Mouse (Mus musculus) left cerebral cortex, adult 18-20 months (tissue): Measurements from ENCODE around the gene Gm4763. TPM values are rescaled to one million over a fixed set of nuclear protein-coding genes. Genes with fewer than 3 reads are reported as not detected.
"Not testable (repeated sequence)": the region's sequence is repeated elsewhere in the genome, so short reads cannot be mapped to it uniquely, and the experiment has no call there.

Source experiments
- DNase-seq, 2 experiments: peaks; one replicate each; pipeline ENCODE4 v3.0.0; 2021 to 2022; ENCODE audit warnings: low spot score in 2 of 2, mixed read lengths in 1 of 2
- long read RNA-seq, 2 experiments: library from polyadenylated mRNA; stranded (forward); transcript quantifications; one replicate each; pipeline ENCODE4 v2.0.0; 2021
- total RNA-seq, 2 experiments: library from RNA; stranded (reverse); gene quantifications; 2 replicates each; pipeline ENCODE4 v1.2.3; 2021

Gm4763 gene
- not detected for total RNA-seq
- long read RNA-seq, experiment 1 = 0 reads
- long read RNA-seq, experiment 2 = 0 reads

DNA sequence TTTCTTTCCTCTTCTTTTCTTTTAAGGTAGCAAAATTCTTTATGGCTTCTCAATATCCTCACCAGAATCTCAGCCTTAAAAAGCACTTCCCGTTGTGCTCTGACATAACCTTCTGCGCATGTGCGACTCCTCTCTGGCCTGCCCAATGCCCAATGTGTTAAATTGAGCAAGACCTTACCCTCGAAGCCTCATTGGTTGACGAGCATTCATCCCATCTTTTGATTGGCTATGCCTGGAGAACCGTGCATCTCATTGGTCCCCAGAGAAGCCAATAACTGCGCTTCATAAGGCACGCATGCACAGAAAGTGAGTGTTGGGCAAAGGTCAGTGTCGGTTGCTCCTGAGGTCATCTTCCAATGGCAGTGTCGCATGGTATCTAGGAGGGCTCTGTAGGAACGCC, at the start of gene Gm4763:
Gm4763 (minus strand) TSS at position 101 of the 400 bp plus-strand sequence.
- DNase-seq = not testable (repeated sequence)

DNA sequence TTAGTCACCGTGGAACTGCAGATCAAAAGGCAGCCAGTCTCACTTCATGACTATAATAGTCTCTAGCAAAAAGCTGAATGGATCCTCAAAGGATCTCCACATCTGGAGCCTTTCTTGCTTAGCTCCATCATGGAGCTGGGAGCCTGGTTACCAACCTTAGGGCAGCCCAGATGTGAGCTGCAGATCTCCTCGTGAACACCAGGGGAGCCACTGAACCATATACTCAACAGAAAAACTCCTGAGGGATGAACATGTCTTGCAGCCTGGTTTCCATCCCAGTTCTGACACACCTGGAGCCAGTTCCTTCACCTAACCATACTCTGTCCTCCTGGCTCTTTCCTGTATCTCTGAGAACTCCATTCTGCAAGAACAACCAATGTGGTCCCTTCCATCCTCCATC, 49.4 kb upstream of the Gm4763 start:
- DNase-seq = no peak

DNA sequence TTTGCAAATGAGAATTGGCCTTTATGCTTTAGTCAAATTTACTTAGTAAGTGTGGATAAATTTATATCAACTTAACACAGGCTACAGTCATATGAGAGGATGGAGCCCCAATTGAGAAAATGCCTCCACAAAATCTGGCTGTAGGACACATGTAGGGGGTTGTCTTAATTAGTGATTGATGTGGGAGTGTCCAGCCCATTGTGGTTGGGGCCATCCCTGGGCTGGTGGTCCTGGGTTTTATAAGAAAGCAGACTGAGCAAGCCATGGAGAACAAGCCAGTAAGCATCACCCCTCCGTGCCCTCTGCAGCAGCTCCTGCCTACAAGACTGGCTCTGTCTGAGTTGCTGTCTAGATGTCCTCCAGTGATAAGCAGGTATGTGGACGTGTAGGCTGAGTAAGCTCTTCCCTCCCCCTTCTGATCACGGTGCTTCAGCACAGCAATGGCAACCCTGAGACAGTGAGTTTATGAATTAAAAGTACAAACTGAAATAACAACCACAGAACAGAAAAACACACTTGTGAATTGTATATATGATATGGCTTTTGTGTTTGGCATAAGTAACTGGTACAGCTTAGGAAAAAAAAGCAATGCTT, 47.3 kb upstream of the Gm4763 start:
- no peak for DNase-seq

DNA sequence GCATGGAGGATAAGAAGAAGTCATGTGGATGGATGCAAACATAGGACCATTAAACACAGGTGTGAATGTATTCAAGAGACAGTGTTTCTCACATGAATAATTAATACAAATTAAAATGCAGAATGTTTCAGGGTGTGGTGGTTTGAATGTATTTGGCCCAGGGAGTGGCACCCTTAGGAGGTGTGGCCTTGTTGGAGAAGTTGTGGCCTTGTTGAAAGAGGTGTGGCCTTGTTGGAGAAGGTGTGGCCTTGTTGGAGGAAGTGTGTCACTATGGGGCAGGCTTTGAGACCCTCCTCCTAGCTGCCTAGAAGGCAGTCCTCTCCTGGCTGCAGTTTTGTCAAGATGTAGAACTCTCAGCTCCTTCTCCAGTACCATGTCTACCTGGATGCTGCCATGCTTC, 44.7 kb upstream of the Gm4763 start:
- no peak for DNase-seq

DNA sequence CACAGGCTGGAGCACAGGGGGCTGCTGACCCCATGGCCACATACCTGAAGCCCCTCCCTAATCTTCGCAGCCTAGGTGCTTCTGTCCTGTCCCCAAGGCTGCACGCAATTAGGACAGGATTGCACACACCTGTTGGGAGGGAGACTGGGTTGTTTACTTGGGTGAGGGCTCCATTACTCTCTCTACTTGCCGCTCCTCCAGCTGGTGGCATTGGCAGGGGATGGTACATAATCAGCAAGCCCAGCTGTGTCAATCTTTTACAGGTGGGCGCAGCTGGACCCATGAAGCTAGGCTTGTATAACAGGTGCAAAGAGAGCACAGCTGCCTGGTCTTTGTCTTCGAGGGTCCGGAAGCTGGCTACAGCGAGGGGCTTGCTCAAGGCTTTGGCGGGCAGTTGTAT, 35.9 kb upstream of the Gm4763 start:
- no peak for DNase-seq

DNA sequence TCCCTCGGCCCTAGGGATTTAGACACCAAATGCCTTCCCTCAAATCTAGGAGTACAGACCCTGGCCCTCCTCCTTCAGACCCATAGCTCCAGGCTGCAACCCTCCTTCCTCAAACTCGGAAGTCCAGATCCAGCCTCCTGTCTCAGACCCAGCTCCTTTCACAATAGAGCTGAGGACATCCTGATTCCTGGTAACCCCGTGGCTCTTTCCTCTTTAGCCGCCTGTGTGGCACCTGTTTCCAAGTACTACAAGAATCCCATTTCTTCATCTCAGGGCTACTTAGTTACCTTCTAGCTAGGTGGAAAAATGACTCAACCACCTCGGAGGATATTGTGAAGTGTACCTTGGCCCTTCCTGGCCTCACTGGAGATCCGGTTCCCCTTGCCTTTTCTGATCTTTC, 34.5 kb upstream of the Gm4763 start:
- no peak for DNase-seq

DNA sequence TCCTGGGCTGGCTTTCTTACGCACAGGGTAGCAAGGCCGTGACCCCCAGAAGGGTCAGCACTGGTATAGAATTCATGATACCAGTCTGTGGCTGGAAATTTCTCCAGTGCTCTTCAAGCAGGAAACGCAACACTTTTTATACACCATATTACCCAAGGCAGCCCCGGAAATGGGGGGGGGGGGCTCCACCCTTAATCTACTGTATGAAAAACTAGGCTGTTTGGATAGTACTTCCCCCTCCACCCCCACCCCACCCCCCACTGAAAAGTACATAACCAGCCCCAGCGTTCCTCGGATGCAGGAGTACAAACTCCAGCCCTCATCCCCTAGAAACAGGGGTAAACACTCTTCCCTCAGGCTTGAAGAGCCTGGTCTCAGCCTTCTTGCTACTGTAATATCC, 33.5 kb upstream of the Gm4763 start, which contains the start of gene Cd177:
Cd177 (minus strand) TSS at position 101 of the 400 bp plus-strand sequence.
- DNase-seq = no peak

DNA sequence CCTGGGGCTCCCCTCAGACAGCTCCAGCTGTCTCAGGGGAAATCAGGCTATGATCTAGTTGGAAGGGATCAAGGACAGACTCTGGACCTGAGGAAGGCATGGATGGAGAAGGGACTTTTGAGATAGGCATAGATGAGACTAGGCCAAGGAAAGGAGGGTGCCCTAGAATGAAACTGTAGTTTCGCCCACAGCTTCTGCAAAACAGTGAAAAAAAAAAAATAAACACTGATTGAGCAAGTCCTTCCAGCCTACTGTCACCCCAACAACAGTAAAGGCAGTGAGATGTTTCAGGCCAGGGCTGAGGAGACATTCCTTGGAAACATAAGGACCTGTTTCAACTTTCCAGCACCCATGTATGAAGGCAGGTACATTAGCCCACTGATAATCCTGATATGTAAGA, 31.8 kb upstream of the Gm4763 start:
- DNase-seq = no peak

DNA sequence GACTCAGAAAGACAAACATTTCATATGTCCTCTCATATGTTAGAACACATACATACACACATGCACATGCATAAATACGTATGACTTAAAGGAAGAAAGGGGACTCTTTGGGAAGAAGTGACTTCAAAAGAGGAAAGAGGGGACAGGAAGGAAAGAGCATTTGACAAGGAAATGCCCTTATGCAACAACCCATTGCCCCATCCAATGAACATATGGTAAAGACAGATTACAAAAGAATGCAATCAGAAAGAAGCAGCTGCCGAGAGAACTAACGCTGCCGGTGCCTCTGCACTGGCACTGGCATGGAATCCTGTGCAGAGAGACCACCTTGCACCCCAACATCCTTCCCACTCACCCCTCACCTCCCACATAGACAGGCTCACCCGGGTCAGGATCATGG, 26.8 kb upstream of the Gm4763 start:
- no peak for DNase-seq

DNA sequence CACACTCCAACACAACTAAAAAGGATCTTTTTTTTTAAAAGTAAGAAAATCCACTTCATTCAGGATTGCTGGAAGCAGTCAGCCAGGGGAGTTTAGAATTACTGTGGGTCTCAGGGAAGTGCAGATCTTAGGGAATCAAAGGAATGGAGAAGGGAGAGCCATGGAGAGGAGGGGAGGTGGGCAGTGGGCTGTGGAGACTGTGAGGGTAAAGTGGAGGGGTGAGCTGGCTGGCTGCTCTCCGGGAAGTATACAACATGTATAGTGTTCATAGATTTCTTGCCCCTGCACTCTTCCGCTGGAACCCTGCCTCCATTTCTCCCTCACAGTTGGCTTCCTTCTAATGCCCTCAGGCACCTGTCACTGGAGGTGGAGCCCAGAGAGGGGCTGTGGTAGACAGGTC, 24.9 kb upstream of the Gm4763 start:
- no peak for DNase-seq

DNA sequence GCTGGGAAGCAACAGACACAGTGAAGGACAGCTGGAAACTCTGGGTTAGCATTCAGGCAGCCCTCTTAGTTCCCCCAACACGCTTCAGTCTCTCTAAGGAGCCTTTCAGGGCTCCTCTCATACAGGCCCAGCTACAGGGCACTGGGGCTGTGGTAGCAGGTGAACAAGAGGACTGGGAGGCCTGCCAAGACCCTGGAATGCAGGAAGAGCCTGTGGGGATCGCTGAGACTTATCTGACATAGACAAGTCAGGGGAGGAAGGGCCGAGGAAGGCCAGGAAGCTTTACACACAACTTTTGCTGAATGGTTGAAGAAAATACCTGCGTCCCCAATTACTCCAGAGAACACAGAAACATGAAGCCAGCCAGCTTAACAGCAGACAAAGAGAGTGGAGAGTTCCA, 24.0 kb upstream of the Gm4763 start:
- DNase-seq = no peak

DNA sequence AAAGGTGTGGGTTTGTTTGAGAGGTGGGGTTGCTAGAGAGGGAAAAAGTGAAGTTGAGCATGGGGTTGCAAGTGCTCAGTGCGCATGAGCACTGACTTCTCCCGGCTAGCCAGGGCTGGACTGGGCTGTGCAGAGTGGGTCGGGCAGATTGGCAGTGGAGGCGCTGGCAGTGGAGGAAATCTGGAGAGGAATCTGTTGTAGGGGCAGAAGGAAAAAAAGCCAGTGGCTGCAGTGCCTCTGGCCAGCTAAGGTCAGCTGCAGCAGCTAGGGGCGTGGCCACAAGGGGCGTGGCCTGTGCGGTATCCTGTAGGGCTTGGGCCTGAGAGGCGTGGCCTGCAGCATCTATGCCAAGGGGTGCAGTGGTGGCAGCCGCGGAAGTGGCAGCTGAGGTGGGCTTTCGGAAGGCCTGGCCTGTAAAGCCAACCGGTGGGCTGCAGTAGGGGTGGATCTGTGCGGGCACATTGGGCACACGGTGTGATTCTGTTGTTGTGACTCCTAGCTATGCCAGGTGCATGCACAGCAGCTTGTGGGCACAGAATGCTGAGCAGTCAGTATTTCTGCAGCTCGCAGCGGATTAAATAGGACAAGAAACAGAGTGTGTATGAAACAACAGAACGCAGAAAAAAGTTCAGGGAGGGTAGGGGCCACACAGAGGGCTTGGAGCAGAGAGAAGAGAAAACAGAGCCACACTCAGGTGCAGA, 9.4 kb upstream of the Gm4763 start:
- DNase-seq = no peak

DNA sequence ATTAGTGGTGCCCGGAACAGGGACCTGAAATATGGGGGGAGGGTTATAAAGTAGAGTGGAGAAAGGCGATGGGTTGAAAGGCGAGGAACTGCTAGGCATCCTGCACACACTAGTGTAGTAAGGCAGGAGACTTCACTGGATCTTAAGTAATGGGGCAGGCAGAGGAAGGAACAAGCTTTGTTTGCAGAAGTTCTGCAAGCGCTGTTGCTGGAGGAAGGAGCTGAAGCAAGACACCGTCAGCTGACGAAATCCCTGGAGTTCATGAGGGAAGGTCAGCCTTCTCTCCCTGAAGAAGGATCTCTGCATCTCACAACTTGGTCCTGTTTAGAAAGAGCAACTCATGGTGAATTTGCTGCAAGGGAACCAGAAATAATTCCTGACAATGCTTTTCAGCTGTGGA, 11.7 kb downstream of the Gm4763 start:
- no peak for DNase-seq

DNA sequence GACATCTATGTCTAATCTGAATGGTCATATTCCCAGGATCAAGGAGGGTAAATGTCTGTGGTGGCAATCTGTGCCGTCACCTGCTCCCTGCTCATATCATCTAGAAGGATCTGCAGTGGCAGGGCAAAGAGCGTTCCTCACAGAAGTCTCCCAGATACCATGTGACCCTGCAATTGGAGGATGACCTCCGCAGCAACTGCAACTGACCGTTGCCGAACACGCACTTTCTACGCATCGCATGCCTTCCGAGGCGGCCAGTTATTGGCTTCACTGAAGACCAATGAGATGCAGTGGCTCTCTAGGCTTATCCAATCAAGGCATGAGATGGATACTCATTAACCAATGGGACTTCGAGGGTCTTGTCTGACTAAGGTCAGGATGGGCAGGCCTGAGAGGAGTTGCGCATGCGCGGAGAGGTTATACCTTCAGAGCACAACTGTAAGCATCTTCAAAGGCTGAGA, 17.8 kb downstream of the Gm4763 start, which contains the start of gene BC049730:
BC049730 (plus strand) TSS at position 411 of the 461 bp plus-strand sequence.
- no peak for DNase-seq

DNA sequence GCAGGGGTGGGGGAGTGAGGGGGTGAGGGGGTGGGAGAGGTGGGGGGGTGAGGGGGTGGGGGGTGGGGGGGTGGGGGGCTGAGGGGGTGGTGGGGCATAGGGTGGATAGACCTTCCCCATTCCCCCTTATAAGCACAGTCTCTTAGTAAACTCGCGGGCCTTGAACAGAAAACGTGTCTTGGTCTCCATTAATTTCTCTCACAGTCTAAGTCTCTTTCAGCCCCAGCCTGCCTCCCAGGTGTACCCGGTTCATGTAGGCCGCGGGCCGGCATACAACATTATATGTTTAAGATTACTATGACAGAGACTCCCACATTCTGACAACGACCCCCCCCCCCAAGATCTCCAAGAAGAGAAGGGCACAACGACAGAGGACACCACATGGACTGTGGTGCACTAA, 23.9 kb downstream of the Gm4763 start:
- DNase-seq = not testable (repeated sequence)

DNA sequence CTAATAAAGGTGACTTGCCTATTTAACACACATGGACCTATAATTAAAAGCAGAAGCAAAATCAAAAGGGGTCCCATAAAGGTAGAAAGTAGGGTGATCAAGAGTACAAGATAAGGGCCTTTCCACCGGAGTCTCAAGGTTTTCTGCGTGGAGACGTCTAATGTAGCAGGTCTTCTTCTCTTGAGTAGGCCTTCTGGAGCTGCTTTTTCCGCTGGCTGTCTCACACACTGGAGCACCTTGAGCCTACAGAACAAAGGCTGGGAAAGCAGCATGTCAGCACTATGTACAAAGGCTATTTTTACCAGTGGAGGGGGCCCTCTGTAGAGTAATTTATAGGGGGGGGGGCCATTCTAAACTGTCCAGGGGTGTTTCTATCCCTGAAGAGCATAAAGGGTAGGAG, 28.8 kb downstream of the Gm4763 start:
- DNase-seq = not testable (repeated sequence)

DNA sequence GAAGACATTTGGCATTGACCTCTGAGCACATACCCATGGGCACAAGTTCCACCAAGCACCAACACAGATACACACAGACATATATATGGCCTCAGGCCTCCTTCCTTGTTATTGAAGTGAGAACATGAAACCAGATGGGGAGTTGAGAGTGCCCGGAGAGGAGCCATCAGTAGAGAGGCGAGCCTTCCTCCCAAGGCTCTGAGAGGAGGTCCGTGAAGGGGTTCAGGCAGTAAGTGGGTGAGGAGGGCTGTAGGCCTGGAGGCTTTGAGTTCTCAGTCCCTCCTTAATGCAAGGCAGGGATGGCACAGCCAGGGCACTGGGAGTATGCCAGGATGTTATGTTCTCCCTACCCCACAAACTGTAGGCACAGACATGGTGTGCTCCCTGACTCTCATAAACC, 34.0 kb downstream of the Gm4763 start:
- DNase-seq = not testable (repeated sequence)

DNA sequence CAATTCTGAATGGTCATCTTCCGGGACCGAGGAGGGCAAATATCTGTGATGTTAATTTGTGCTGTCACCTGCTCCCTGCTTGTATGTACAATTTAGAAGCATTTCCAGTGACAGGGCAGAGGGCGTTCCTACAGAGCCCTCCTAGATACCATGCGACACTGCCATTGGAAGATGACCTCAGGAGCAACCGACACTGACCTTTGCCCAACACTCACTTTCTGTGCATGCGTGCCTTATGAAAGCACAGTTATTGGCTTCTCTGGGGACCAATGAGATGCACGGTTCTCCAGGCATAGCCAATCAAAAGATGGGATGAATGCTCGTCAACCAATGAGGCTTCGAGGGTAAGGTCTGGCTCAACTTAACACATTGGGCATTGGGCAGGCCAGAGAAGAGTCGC, 39.2 kb downstream of the Gm4763 start:
- not testable (repeated sequence) for DNase-seq

DNA sequence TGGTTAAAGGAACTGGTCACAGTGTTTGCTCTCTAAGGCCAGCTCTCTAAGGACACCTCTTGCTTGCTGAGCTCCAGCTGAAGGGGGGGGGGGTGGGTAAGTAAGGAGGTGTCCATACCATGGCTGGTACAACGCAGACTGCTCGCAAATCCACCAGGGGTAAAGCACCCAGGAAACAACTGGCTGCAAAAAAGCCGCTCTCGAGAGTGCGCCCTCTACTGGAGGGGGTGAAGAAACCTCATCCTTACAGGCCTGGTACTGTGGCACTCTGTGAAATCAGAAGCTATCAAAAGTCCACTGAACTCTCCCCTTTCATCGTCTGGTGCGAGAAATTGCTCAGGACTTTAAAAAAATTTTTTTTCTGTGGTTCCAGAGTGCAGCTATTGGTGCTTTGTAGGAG, 42.6 kb downstream of the Gm4763 start:
- DNase-seq = not testable (repeated sequence)

DNA sequence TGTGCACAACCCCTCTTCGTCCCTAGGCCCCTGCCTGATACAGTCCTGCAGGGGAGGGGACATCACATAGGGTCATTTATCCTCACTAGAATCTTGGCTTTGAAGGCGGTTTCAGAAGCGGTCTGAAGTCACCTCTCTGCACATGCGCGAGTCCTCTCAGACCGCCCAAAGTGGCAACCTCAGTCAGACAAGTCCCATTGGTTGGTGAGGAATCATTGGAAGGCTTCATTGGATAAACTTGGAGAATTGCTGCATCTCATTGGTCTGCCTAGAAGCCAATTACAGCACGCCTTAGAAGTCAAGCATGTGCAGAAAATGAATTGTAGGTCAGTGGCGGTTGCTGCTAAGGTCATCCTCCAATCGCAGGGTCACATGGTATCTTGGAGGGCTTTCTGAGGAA, 50.1 kb downstream of the Gm4763 start, which contains the start of gene Tex101:
Tex101 (minus strand) TSS at position 101 of the 400 bp plus-strand sequence.
- no peak for DNase-seq

DNA sequence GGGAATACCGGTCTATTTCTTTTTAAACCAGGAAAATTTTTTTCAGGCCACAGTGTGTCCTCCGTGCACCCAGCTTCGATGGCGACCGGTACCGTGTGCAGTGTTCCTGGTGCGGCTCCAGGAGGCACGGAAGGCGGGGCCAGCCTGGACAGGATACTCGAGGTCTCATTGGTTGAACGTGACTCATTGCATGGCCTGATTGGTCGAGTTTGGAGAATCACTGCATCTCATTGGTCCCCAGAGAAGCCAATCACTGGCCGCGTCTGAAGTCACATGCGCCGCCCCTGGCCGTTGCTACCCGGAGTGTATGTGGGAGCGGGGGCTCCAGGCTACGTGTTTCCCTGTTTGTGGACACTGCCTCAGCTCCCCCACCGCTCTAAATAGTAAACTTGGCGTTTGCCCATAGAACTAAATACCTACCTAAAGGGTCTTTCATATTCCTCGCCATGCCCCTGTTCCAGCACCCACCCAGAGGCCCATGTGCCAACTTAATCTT, 54.7 kb downstream of the Gm4763 start:
- DNase-seq = no peak
